Mouse (Mus musculus): ENCODE measurements around the gene Taok2. TPM values are rescaled to one million over a fixed set of nuclear protein-coding genes. Genes with fewer than 3 reads are reported as not detected.
A peak's percentile ranks its signal among the peaks of the same experiment; 100 is the strongest.

Gene Taok2
- polyA plus RNA-seq, 1 experiment: 37.8 TPM

GRCm38 (mm10) chr7:126843276-126843675 is 41.2 kb downstream of the Taok2 start:
- no peak for DNase-seq (ENCODE audit: low read depth, low spot score)
- 71% methylated on average over 9 of the region's 9 CpGs for WGBS

DNA sequence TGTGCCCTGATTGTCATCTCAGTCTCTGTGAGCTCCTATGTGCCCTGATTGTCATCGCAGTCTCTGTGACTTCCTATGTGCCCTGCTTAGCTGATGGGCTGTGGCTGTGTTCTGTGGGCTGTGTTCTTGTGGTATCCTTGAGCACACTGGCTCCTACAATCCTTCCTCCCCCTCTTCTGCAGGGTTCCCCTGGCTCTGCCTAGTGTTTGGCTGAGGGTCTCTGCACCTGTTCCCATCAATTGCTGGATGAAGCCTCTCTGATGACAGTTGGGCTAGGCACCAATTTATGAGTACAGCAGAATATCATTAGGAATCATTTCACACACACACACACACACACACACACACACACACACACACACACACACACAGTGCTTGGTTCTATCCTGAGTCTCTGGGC is 51.2 kb downstream of the Taok2 start:
- DNase-seq (ENCODE audit: low read depth, low spot score): no peak
- 87% methylated on average over 1 of the region's 1 CpGs for WGBS

DNA sequence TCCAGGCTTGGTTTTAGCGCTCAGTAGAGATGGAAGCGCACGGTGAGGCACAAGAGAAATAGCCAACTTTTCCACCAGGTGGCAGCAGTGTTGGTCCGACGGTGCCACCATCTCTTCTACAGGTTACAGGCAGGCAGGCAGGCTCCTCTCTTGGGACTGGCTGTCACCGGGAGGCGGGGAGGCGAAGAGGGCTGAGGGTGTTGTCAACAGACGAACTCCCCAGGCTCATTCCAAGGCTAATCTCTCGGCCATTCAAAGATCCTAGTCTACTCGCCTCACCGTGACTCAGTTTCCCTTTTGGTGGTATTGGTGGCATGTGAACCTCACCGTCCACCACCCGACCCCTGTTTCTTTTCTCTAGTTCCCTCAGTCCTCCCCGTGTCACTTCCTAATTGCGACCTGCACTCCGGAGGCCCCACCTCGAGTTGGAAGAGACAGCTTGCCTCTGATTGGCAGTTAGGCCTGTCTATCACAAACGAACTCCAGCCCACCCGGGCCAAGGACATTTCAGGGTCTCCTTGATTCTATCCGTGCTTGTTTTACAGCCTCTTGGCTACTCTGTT is 52.4 kb downstream of the Taok2 start:
- peak; percentile 58 for DNase-seq (ENCODE audit: low read depth, low spot score)

DNA sequence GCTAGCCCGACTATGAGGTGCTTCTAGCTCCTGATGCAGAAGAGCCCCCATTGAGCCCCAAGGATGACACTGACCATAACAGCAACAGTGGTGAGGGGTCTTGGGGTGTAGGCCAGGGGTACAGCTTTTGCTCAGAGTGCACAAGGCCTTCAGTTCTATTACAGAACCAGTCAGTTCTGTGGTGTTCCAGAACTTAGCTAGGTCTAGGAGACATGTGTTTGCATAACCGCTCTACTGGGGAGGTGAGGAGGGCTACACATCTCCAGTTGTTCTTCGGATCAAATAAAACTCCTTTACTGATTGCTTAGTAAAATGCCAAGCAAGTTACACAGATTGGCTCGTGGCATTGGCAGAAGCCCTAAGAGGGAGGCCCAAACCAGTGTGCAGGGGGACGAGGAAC is 53.0 kb downstream of the Taok2 start, which contains the start of gene 4930451I11Rik:
TSS of gene 4930451I11Rik (minus strand) at position 101 of the 400 bp plus-strand sequence.
- DNase-seq (ENCODE audit: low read depth, low spot score): no peak
- 45% methylated on average over 5 of the region's 5 CpGs for WGBS

More for the DNA sequence above, 52.4 kb downstream of the Taok2 start:
- WGBS: 2% methylated on average over 21 of the region's 21 CpGs

DNA sequence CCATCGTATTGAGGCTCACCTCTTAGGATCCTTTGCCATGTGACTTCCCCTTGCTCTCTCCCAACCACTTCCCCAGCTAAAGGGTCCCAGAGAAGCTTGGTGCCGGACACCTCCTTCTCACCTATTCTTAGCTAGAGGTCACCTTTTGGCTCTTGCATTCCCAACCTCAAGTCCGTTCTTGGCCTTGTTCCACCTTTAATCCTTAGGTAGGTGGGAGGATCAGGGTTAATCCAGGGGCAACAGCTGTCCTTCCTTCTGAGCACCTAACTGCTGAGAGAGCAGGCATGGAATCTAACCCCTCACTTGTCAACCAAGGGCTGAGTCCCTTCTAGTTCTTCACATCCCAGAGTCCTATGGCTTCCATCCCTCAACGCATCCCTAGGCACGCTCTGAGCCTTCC is 58.6 kb downstream of the Taok2 start:
- WGBS: 62% methylated on average over 5 of the region's 5 CpGs
- DNase-seq (ENCODE audit: low read depth, low spot score): no peak

- no peak for DNase-seq (ENCODE audit: low read depth, low spot score)
- WGBS: 24% methylated on average over 8 of the region's 8 CpGs
Measured at GRCm38 (mm10) chr7:126825403-126825802, 59.1 kb downstream of the Taok2 start.

- WGBS: 18% methylated on average over 10 of the region's 10 CpGs
- DNase-seq (ENCODE audit: low read depth, low spot score): no peak
Measured at GRCm38 (mm10) chr7:126823940-126824339, 60.6 kb downstream of the Taok2 start.

- no peak for DNase-seq (ENCODE audit: low read depth, low spot score)
- WGBS: 3% methylated on average over 12 of the region's 19 CpGs
Measured at GRCm38 (mm10) chr7:126823202-126823711, 61.2 kb downstream of the Taok2 start.

- DNase-seq (ENCODE audit: low read depth, low spot score): no peak
- WGBS: 41% methylated on average over 9 of the region's 9 CpGs
Measured at GRCm38 (mm10) chr7:126822741-126823140, 61.8 kb downstream of the Taok2 start.

DNA sequence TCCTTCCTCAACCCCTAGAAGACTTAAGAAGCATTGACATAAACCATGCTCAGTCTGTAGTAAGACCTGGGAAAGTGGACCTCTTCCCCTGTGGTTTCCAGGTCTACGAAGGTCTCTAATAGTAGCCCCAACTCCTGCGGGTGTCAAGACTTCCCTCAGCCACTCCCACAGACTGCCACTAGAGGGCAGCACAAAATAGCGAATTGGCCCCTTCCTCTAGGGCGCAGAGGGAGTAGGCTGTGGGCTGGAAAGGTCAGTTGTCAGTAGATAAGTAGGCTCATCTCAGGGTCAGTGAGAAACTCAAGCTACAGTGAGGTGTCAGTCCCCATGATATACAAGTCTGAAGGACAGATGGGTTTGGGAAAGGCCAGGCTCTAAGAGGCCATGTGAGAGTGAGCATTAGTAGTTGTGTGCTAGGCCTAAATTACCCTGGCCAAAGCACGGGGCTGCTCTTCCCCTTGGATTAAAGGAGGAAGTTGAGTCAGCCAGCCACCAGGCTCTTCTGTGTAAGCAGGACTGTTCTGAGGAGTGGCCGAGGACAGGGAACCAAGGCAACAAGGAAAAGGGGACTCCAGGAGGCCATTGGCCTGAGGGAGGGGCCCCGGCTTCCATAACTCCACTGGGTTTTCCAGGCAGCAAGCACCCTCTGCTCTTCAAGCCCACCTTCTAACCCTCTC is 62.5 kb downstream of the Taok2 start:
- 26% methylated on average over 7 of the region's 7 CpGs for WGBS
- no peak for DNase-seq (ENCODE audit: low read depth, low spot score)

- WGBS: 10% methylated on average over 1 of the region's 1 CpGs
- DNase-seq (ENCODE audit: low read depth, low spot score): no peak
Measured at GRCm38 (mm10) chr7:126818818-126819217, 65.7 kb downstream of the Taok2 start.

DNA sequence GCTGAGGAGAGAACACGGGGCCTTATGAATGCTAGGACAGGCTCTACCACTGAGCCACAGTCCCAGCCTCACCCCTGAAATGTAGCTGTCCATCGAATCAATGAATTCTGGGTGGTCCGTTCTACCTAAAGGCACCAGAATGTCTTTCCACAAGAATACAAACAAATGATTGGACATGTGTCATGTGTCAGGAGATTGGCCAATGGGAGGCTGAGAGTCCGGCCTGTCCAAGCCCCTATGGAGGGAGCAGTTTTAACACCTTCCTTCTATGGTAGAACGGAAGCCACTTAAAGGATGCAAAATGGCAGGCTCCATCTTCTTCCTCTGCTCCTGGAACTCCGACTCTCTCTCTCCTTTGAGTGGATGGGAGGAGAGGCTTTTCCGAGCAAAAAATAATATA is 66.9 kb downstream of the Taok2 start:
- no peak for DNase-seq (ENCODE audit: low read depth, low spot score)
- WGBS: 84% methylated on average over 7 of the region's 7 CpGs

GRCm38 (mm10) chr7:126816494-126816893 is 68.0 kb downstream of the Taok2 start:
- 62% methylated on average over 8 of the region's 8 CpGs for WGBS

DNA sequence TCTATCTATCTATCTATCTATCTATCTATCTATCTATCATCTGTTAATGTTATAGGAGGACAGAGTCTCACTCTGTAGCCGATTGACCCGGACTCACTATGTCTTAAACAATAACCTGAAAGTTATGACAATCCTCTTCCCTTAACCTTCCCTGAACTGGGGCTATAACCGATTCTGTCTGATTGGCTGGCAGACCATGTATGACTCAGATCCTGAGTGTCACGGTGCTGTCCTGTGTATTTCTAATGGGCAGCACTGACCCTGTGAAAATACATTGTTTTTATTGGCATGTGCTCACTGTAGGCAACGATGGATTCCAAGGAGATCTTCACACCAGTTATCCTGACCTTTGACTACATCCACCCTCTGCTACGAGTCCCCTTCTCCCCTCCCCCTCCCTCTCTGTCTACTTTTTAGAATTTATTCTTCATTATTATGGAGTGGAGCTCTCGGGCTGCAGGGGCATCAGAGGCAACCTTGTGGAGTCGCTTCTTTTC is 68.7 kb downstream of the Taok2 start:
- DNase-seq (ENCODE audit: low read depth, low spot score): no peak
- WGBS: 46% methylated on average over 8 of the region's 8 CpGs

More at GRCm38 (mm10) chr7:126816494-126816893, 68.0 kb downstream of the Taok2 start:
- no peak for DNase-seq (ENCODE audit: low read depth, low spot score)

Other genes starting within 250 kb of the Taok2 start
- gene Sgf29, start 235.4 kb downstream of the Taok2 start, polyA plus RNA-seq (2012; rRNA removed): 27.6 and 30.2 TPM in 2 replicates
- 8.5 and 9.5 TPM in 2 replicates for gene Sult1a1, start 208.3 kb downstream of the Taok2 start, polyA plus RNA-seq (2012; rRNA removed)
- gene Bola2, start 189.3 kb downstream of the Taok2 start, polyA plus RNA-seq (2012; rRNA removed): 49.0 and 63.3 TPM in 2 replicates
- gene Slx1b, start 188.9 kb downstream of the Taok2 start, polyA plus RNA-seq (2012; rRNA removed): 8.8 and 12.0 TPM in 2 replicates
- 137 and 143 TPM in 2 replicates for gene Coro1a, start 176.9 kb downstream of the Taok2 start, polyA plus RNA-seq (2012; rRNA removed)
- 497 and 498 TPM in 2 replicates for gene Mapk3, start 125.1 kb downstream of the Taok2 start, polyA plus RNA-seq (2012; rRNA removed)
- gene Gdpd3, start 118.4 kb downstream of the Taok2 start, polyA plus RNA-seq (2012; rRNA removed): 32.7 and 34.4 TPM in 2 replicates
- gene Ypel3, start 107.7 kb downstream of the Taok2 start, polyA plus RNA-seq (2012; rRNA removed): 84.4 and 90.5 TPM in 2 replicates
- gene Tbx6, start 103.2 kb downstream of the Taok2 start, polyA plus RNA-seq (2012; rRNA removed): 0.87 and 1.6 TPM in 2 replicates
- 245 and 253 TPM in 2 replicates for gene Ppp4c, start 92.2 kb downstream of the Taok2 start, polyA plus RNA-seq (2012; rRNA removed)
- gene Fam57b, start 87.0 kb downstream of the Taok2 start, polyA plus RNA-seq (2012; rRNA removed): 1.9 and 2.6 TPM in 2 replicates
- not detected in 2 replicates for gene 4930451I11Rik, start 53.1 kb downstream of the Taok2 start, polyA plus RNA-seq (2012; rRNA removed)
- not detected in 2 replicates for gene Doc2a, start 37.3 kb downstream of the Taok2 start, polyA plus RNA-seq (2012; rRNA removed)
- gene Hirip3, start 22.7 kb downstream of the Taok2 start, polyA plus RNA-seq (2012; rRNA removed): 9.4 and 13.4 TPM in 2 replicates
- gene Ino80e, start 22.3 kb downstream of the Taok2 start, polyA plus RNA-seq (2012; rRNA removed): 36.5 and 39.3 TPM in 2 replicates
- 64.4 and 92.1 TPM in 2 replicates for gene Tmem219, start 38.2 kb upstream of the Taok2 start, polyA plus RNA-seq (2012; rRNA removed)
- gene Kctd13, start 44.2 kb upstream of the Taok2 start, polyA plus RNA-seq (2012; rRNA removed): 9.5 and 13.9 TPM in 2 replicates
- gene Asphd1, start 64.9 kb upstream of the Taok2 start, polyA plus RNA-seq (2012; rRNA removed): 0.43 and 0.45 TPM in 2 replicates
- gene Sez6l2, start 65.9 kb upstream of the Taok2 start, polyA plus RNA-seq (2012; rRNA removed): 2.9 and 3.4 TPM in 2 replicates
- 324 and 348 TPM in 2 replicates for gene Cdipt, start 91.2 kb upstream of the Taok2 start, polyA plus RNA-seq (2012; rRNA removed)
- 0.80 and 1.1 TPM in 2 replicates for gene Cdiptos, start 91.4 kb upstream of the Taok2 start, polyA plus RNA-seq (2012; rRNA removed)
- gene Mvp, start 129.9 kb upstream of the Taok2 start, polyA plus RNA-seq (2012; rRNA removed): 185 and 289 TPM in 2 replicates
- 0.45 and 3.0 TPM in 2 replicates for gene Pagr1b, start 131.8 kb upstream of the Taok2 start, polyA plus RNA-seq (2012; rRNA removed)
- 5.3 and 11.3 TPM in 2 replicates for gene Pagr1a, start 132.6 kb upstream of the Taok2 start, polyA plus RNA-seq (2012; rRNA removed)
- gene Gm42742, start 136.4 kb upstream of the Taok2 start, polyA plus RNA-seq (2012; rRNA removed): 22.1 and 23.8 TPM in 2 replicates
- 1.7 and 2.5 TPM in 2 replicates for gene Prrt2, start 136.5 kb upstream of the Taok2 start, polyA plus RNA-seq (2012; rRNA removed)
- gene Maz, start 142.3 kb upstream of the Taok2 start, polyA plus RNA-seq (2012; rRNA removed): 102 and 115 TPM in 2 replicates
- 18.4 and 19.3 TPM in 2 replicates for gene Kif22, start 157.8 kb upstream of the Taok2 start, polyA plus RNA-seq (2012; rRNA removed)
- 7,033 and 9,267 TPM in 2 replicates for gene Zg16, start 202.6 kb upstream of the Taok2 start, polyA plus RNA-seq (2012; rRNA removed)
- gene AI467606, start 206.7 kb upstream of the Taok2 start, polyA plus RNA-seq (2012; rRNA removed): 12.4 and 16.5 TPM in 2 replicates
- 1.5 TPM in 2 replicates for gene Qprt, start 237.5 kb upstream of the Taok2 start, polyA plus RNA-seq (2012; rRNA removed)

Measured in large intestine, adult 2 months (tissue).